ENCODE assay signal across 12 mouse cellular contexts in genomic region chr19:32255429-32256185, GRCm38 (mm10).
DNase-seq lines count a peak whose midpoint lies in the region; ATAC-seq and TF ChIP-seq lines count a peak whose summit lies in the region.
"Had no signal": no experiment of that assay in that cellular context is flagged by ENCODE, and none has a peak within 500 bp of the region (broad histone marks: within the 10 kb centered on the region; RNA-seq: fewer than 3 reads in every experiment).

No protein-coding gene starts in this region.

- H3K4me1 ChIP-seq in forebrain, embryonic 11.5 days (replicated peaks; ENCODE audit: control insufficient read depth, insufficient read depth, low read length), result peaks cover 7% of the 10 kb centered on the region; the same call in 1 of the 2 replicates
- H3K4me1 ChIP-seq in forebrain, embryonic 15.5 days, result no peaks in the 10 kb centered on the region
- H3K4me1 ChIP-seq in lung, embryonic 14.5 days (ENCODE audit: insufficient read depth), result peaks cover 9% of the 10 kb centered on the region
- H3K4me1 ChIP-seq in embryonic facial prominence, embryonic 10.5 days, result peaks cover 41% of the 10 kb centered on the region
- peaks cover 10% of the 10 kb centered on the region; the same call in 1 of the 2 replicates for H3K4me1 ChIP-seq in midbrain, embryonic 14.5 days (ENCODE audit: control insufficient read depth, insufficient read depth, low read length)

- DNase-seq in forebrain, embryonic 11.5 days (ENCODE audit: low spot score), result no peak
- DNase-seq in lung, embryonic 14.5 days, result no peak
- DNase-seq in lung, postnatal 14 days, result no peak
- DNase-seq in embryonic facial prominence, embryonic 10.5 days (ENCODE audit: low spot score), result no peak
- DNase-seq in midbrain, embryonic 14.5 days, result peak; percentile 46
- no peak for DNase-seq in retina, postnatal 1 day
- DNase-seq in urinary bladder, postnatal 36 days (ENCODE audit: low spot score in 2 of 2), result no peak
- DNase-seq: lung, adult 2 months had no signal

- no peaks in the 10 kb centered on the region for H3K36me3 ChIP-seq in forebrain, embryonic 11.5 days (ENCODE audit: control insufficient read depth, insufficient read depth, low read length)
- H3K36me3 ChIP-seq in forebrain, embryonic 15.5 days, result no peaks in the 10 kb centered on the region
- no peaks in the 10 kb centered on the region for H3K36me3 ChIP-seq in lung, embryonic 14.5 days (ENCODE audit: insufficient read depth)
- H3K36me3 ChIP-seq in embryonic facial prominence, embryonic 10.5 days (replicated peaks), result no peaks in the 10 kb centered on the region
- no peaks in the 10 kb centered on the region for H3K36me3 ChIP-seq in midbrain, embryonic 14.5 days (ENCODE audit: control insufficient read depth, insufficient read depth, low read length)
- H3K36me3 ChIP-seq: neural tube, embryonic 12.5 days had no signal

- H3K9ac ChIP-seq in forebrain, embryonic 11.5 days (ENCODE audit: low read length), result no peak overlapping the region; the same call in 1 of the 2 replicates
- no peak overlapping the region for H3K9ac ChIP-seq in forebrain, embryonic 15.5 days (replicated peaks)
- H3K9ac ChIP-seq in lung, embryonic 14.5 days, result no peak overlapping the region
- no peak overlapping the region for H3K9ac ChIP-seq in midbrain, embryonic 14.5 days (replicated peaks; ENCODE audit: low read length)
- H3K9ac ChIP-seq: heart, embryonic 12.5 days; neural tube, embryonic 12.5 days had no signal

- H3K27me3 ChIP-seq in forebrain, embryonic 11.5 days (ENCODE audit: control insufficient read depth, insufficient read depth, low read length), result no peaks in the 10 kb centered on the region
- no peaks in the 10 kb centered on the region for H3K27me3 ChIP-seq in forebrain, embryonic 15.5 days
- no peaks in the 10 kb centered on the region for H3K27me3 ChIP-seq in lung, embryonic 14.5 days (ENCODE audit: insufficient read depth, low read length)
- no peaks in the 10 kb centered on the region for H3K27me3 ChIP-seq in embryonic facial prominence, embryonic 10.5 days (replicated peaks; ENCODE audit: low read depth, poor library complexity, severe bottlenecking)
- H3K27me3 ChIP-seq in midbrain, embryonic 14.5 days (ENCODE audit: control insufficient read depth, insufficient read depth, low read length), result no peaks in the 10 kb centered on the region
- H3K27me3 ChIP-seq: heart, embryonic 12.5 days; neural tube, embryonic 12.5 days had no signal

- no peak overlapping the region for H3K27ac ChIP-seq in forebrain, embryonic 11.5 days (ENCODE audit: low read depth, low read length)
- H3K27ac ChIP-seq in forebrain, embryonic 15.5 days (replicated peaks), result no peak overlapping the region
- peak overlapping the region; percentile 30; the same call in 1 of the 2 replicates for H3K27ac ChIP-seq in lung, embryonic 14.5 days (ENCODE audit: low read depth)
- peak overlapping the region; percentile 59 for H3K27ac ChIP-seq in embryonic facial prominence, embryonic 10.5 days (replicated peaks)
- H3K27ac ChIP-seq in midbrain, embryonic 14.5 days (replicated peaks; ENCODE audit: low read depth, low read length), result no peak overlapping the region
- H3K27ac ChIP-seq: neural tube, embryonic 12.5 days had no signal

- no peak for TF ChIP-seq CTCF in lung, embryonic 14.5 days (IDR thresholded peaks at IDR 0.05; ENCODE audit: low read depth)

- no peak overlapping the region for H3K4me3 ChIP-seq in forebrain, embryonic 11.5 days (ENCODE audit: low read depth, low read length)
- no peak overlapping the region for H3K4me3 ChIP-seq in forebrain, embryonic 15.5 days
- no peak overlapping the region for H3K4me3 ChIP-seq in lung, embryonic 14.5 days (ENCODE audit: low read depth, low read length)
- H3K4me3 ChIP-seq in embryonic facial prominence, embryonic 10.5 days, result no peak overlapping the region
- H3K4me3 ChIP-seq in midbrain, embryonic 14.5 days (replicated peaks; ENCODE audit: low read depth, low read length), result no peak overlapping the region
- H3K4me3 ChIP-seq: erythroblast, embryonic 14.5 days; heart, embryonic 12.5 days; neural tube, embryonic 12.5 days had no signal

- no peak overlapping the region for H3K4me2 ChIP-seq in forebrain, embryonic 11.5 days (ENCODE audit: low read depth, low read length, severe bottlenecking)
- no peak overlapping the region for H3K4me2 ChIP-seq in forebrain, embryonic 15.5 days (replicated peaks)
- no peak overlapping the region for H3K4me2 ChIP-seq in lung, embryonic 14.5 days
- H3K4me2 ChIP-seq in midbrain, embryonic 14.5 days (ENCODE audit: low read length), result no peak overlapping the region
- H3K4me2 ChIP-seq: heart, embryonic 12.5 days; neural tube, embryonic 12.5 days had no signal

- no peaks in the 10 kb centered on the region for H3K9me3 ChIP-seq in forebrain, embryonic 11.5 days (ENCODE audit: control insufficient read depth, low read length)
- no peaks in the 10 kb centered on the region for H3K9me3 ChIP-seq in forebrain, embryonic 15.5 days
- H3K9me3 ChIP-seq in lung, embryonic 14.5 days (ENCODE audit: low read depth, low read length), result no peaks in the 10 kb centered on the region
- H3K9me3 ChIP-seq in embryonic facial prominence, embryonic 10.5 days, result no peaks in the 10 kb centered on the region
- H3K9me3 ChIP-seq in midbrain, embryonic 14.5 days (ENCODE audit: control insufficient read depth, low read length), result no peaks in the 10 kb centered on the region
- H3K9me3 ChIP-seq: heart, embryonic 12.5 days; neural tube, embryonic 12.5 days had no signal

- WGBS in forebrain, embryonic 11.5 days, result 32% methylated on average over 6 of the region's 6 CpGs
- WGBS in forebrain, embryonic 15.5 days, result 35% methylated on average over 6 of the region's 6 CpGs
- 58% methylated on average over 6 of the region's 6 CpGs for WGBS in lung, embryonic 14.5 days
- WGBS in embryonic facial prominence, embryonic 10.5 days, result 34% methylated on average over 6 of the region's 6 CpGs
- WGBS in midbrain, embryonic 14.5 days, result 22% methylated on average over 6 of the region's 6 CpGs

- ATAC-seq in forebrain, embryonic 11.5 days (replicated peaks; ENCODE audit: low FRiP score), result 0 out of 2 replicates have a peak, but pooled peaks have one; percentile 46
- no peak for ATAC-seq in forebrain, embryonic 15.5 days (replicated peaks)
- no peak for ATAC-seq in lung, embryonic 14.5 days (ENCODE audit: insufficient read depth)
- ATAC-seq in midbrain, embryonic 14.5 days (ENCODE audit: low FRiP score, low TSS enrichment), result no peak

Comparison
In these comparisons a context has a peak if more than half of its experiments do, and no peak if none do; other contexts are left out.
1. H3K27ac ChIP-seq: peak in lung, embryonic 14.5 days (single experiment) and embryonic facial prominence, embryonic 10.5 days (single experiment); none in forebrain, embryonic 11.5 days (single experiment), forebrain, embryonic 15.5 days (single experiment) and midbrain, embryonic 14.5 days (single experiment).